Mouse (Mus musculus) myocyte (in vitro differentiated cells): Measurements from ENCODE around the gene Lpp.

ENCODE experiments used
- E2F4 ChIP-seq: IDR thresholded peaks from one replicate; pipeline ENCODE4 v1.6.1; 2011; ENCODE audit warnings: mild to moderate bottlenecking, control low read depth, moderate library complexity; ENCODE audit not compliant: insufficient read depth
- MAX ChIP-seq: IDR thresholded peaks from one replicate; pipeline ENCODE4 v1.6.1; 2011; ENCODE audit warnings: low read depth, mild to moderate bottlenecking, control low read depth
- MYOD1 ChIP-seq, 3 experiments: IDR thresholded peaks; one replicate each; pipeline ENCODE4 v1.6.1; 2011; ENCODE audit warnings: control low read depth in 2 of 3, low read depth in 2 of 3, mild to moderate bottlenecking in 2 of 3, moderate library complexity in 1 of 3; ENCODE audit not compliant: insufficient read length in 2 of 3, control insufficient read depth in 1 of 3
- MYOG ChIP-seq, 3 experiments: IDR thresholded peaks; one replicate each; pipeline ENCODE4 v1.6.1; 2011; ENCODE audit warnings: control low read depth in 2 of 3, low read depth in 2 of 3, mild to moderate bottlenecking in 2 of 3; ENCODE audit not compliant: insufficient read length in 2 of 3, control insufficient read depth in 1 of 3, insufficient read depth in 1 of 3
- POLR2A ChIP-seq: IDR thresholded peaks from one replicate; pipeline ENCODE4 v1.6.1; 2011; ENCODE audit warnings: low read depth, mild to moderate bottlenecking, control low read depth, moderate library complexity; ENCODE audit not compliant: insufficient read length
- POLR2AphosphoS2 ChIP-seq: IDR thresholded peaks from one replicate; pipeline ENCODE4 v1.6.1; 2011; ENCODE audit warnings: low read depth, control low read depth; ENCODE audit not compliant: insufficient read length
- SRF ChIP-seq: IDR thresholded peaks from one replicate; pipeline ENCODE4 v1.6.1; 2011; ENCODE audit warnings: low read depth; ENCODE audit not compliant: control insufficient read depth, insufficient read length
- TCF12 ChIP-seq: IDR thresholded peaks from one replicate; pipeline ENCODE4 v1.6.1; 2011; ENCODE audit warnings: mild to moderate bottlenecking, control low read depth; ENCODE audit not compliant: poor library complexity, insufficient read depth, severe bottlenecking
- TCF3 ChIP-seq: IDR thresholded peaks from one replicate; pipeline ENCODE4 v1.6.1; 2011; ENCODE audit warnings: low read depth, control low read depth; ENCODE audit not compliant: insufficient read length
- USF1 ChIP-seq: IDR thresholded peaks from one replicate; pipeline ENCODE4 v1.6.1; 2011; ENCODE audit warnings: low read depth, mild to moderate bottlenecking, control low read depth, moderate library complexity

GRCm38 (mm10) chr16:24902111-24902510, 508.8 kb downstream of the Lpp start:
- TF ChIP-seq MYOD1 (IDR thresholded peaks at IDR 0.05; ENCODE audit: control insufficient read depth in 1 of 3, insufficient read length in 2 of 3, low read depth in 2 of 3) (no peak), POLR2A (no peak), TCF12 (no peak), POLR2AphosphoS2 (no peak), E2F4 (no peak), MAX (no peak), MYOG (IDR thresholded peaks at IDR 0.05; ENCODE audit: control insufficient read depth in 1 of 3, insufficient read depth in 1 of 3, insufficient read length in 2 of 3, low read depth in 2 of 3) (no peak), TCF3 (no peak), USF1 (no peak), SRF (no peak)
